In the genomic region with DNA sequence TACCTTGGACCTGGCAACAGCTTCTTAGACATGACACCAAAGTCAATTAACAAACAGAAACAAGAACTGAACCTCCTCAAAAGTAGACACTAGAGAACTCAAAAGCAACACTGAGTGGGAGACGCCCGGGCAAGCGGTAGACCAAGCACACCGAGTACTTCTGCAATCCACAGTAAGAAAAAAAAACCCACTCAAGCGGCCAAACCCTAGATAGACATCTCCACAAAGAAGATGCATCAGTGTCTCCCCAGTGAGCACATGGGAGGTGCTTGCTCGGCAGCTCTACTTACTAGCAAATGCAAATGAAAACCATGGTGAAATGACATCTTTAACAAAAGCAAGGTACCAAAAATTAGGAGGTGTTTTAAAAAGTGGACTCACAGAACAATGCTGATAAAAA, we compare ENCODE assay signal across 17 mouse cellular contexts.
A peak's percentile ranks its signal among the peaks of the same experiment; 100 is the strongest.
DNase-seq lines count a peak whose midpoint lies in the region; ATAC-seq and TF ChIP-seq lines count a peak whose summit lies in the region.
"Had no signal": no experiment of that assay in that cellular context is flagged by ENCODE, and none has a peak within 500 bp of the region (broad histone marks: within the 10 kb centered on the region; RNA-seq: fewer than 3 reads in every experiment).

No protein-coding gene starts in this region.

- peaks cover 18% of the 10 kb centered on the region for H3K4me1 ChIP-seq in lung, embryonic 15.5 days
- H3K4me1 ChIP-seq in lung, adult 2 months (ENCODE audit: control insufficient read depth, insufficient read depth, low read length), result peaks cover 10% of the 10 kb centered on the region
- H3K4me1 ChIP-seq in MEL (ENCODE audit: control insufficient read depth in 1 of 2, insufficient read depth in 2 of 2, low read length in 2 of 2), result peaks cover 12 to 13% of the 10 kb centered on the region in 2 experiments
- H3K4me1 ChIP-seq in liver, embryonic 12.5 days, result peaks cover 58% of the 10 kb centered on the region

- no peak overlapping the region for H3K9ac ChIP-seq in lung, embryonic 15.5 days
- H3K9ac ChIP-seq in MEL (ENCODE audit: control insufficient read depth, low read depth, low read length, poor library complexity, severe bottlenecking), result peak overlapping the region; percentile 20; the same call in 1 of the 2 replicates
- H3K9ac ChIP-seq in liver, embryonic 12.5 days, result no peak overlapping the region
- H3K9ac ChIP-seq: embryonic facial prominence, embryonic 12.5 days; forebrain, postnatal 0 days; hindbrain, embryonic 15.5 days; kidney, embryonic 15.5 days; neural tube, embryonic 15.5 days had no signal

- H3K27ac ChIP-seq in lung, embryonic 15.5 days, result 0 out of 2 replicates have a peak overlapping the region, but pooled peaks have one; percentile 0
- peak overlapping the region; percentile 26 for H3K27ac ChIP-seq in MEL (ENCODE audit: control insufficient read depth, low read depth, low read length)
- H3K27ac ChIP-seq in liver, embryonic 12.5 days, result no peak overlapping the region
- H3K27ac ChIP-seq: embryonic facial prominence, embryonic 12.5 days; hindbrain, embryonic 15.5 days; kidney, embryonic 15.5 days; neural tube, embryonic 15.5 days had no signal

- no peak for TF ChIP-seq RAD21 in MEL (IDR thresholded peaks at IDR 0.05; ENCODE audit: low read depth, low read length)

- no peak for DNase-seq in lung, adult 2 months
- DNase-seq in B cell, adult 2 months, result peak; percentile 3 to 11
- DNase-seq in MEL (ENCODE audit: low read depth, low spot score), result peak; percentile 74
- DNase-seq in cerebellum, adult 11-12 months, result no peak
- DNase-seq: cerebellum, adult 2 months; forebrain, postnatal 0 days; gastrocnemius, postnatal 14 days had no signal

- no peaks in the 10 kb centered on the region for H3K36me3 ChIP-seq in lung, embryonic 15.5 days
- H3K36me3 ChIP-seq in MEL (ENCODE audit: control insufficient read depth in 1 of 2, insufficient read depth in 2 of 2, low read length in 2 of 2), result peaks cover 0 to 17% of the 10 kb centered on the region in 2 experiments; a peak in 2 of 4 replicates
- H3K36me3 ChIP-seq in liver, embryonic 12.5 days, result no peaks in the 10 kb centered on the region
- H3K36me3 ChIP-seq: embryonic facial prominence, embryonic 12.5 days; hindbrain, embryonic 15.5 days; kidney, embryonic 15.5 days; neural tube, embryonic 15.5 days had no signal

- WGBS in lung, embryonic 15.5 days, result 80% methylated on average over 6 of the region's 6 CpGs
- WGBS in lung, adult 2 months, result 53% methylated on average over 6 of the region's 6 CpGs
- 48% methylated on average over 6 of the region's 6 CpGs for WGBS in liver, embryonic 12.5 days (ENCODE audit: insufficient replicate concordance)

- no peak for TF ChIP-seq CTCF in lung, adult 2 months (IDR thresholded peaks at IDR 0.05; ENCODE audit: insufficient read depth, low read length)
- TF ChIP-seq CTCF in MEL (IDR thresholded peaks at IDR 0.05 in 2 of 3, conservative IDR thresholded peaks at IDR 0.05 in 1 of 3; ENCODE audit: control insufficient read depth in 1 of 3, insufficient read depth in 1 of 3, low read depth in 2 of 3, low read length in 3 of 3, poor library complexity in 1 of 3, severe bottlenecking in 1 of 3), result no peak

- TF ChIP-seq POLR2A in lung, adult 2 months (IDR thresholded peaks at IDR 0.05; ENCODE audit: borderline replicate concordance, extremely low read depth, low read depth, low read length), result no peak
- TF ChIP-seq POLR2A in MEL (IDR thresholded peaks at IDR 0.05; ENCODE audit: control insufficient read depth in 1 of 2, insufficient read depth in 1 of 2, low read depth in 1 of 2, low read length in 2 of 2, poor library complexity in 1 of 2), result no peak

- H3K27me3 ChIP-seq in lung, embryonic 15.5 days, result no peaks in the 10 kb centered on the region
- no peaks in the 10 kb centered on the region for H3K27me3 ChIP-seq in MEL (ENCODE audit: control insufficient read depth in 1 of 2, insufficient read depth in 2 of 2, low read length in 2 of 2)
- H3K27me3 ChIP-seq in liver, embryonic 12.5 days (replicated peaks), result no peaks in the 10 kb centered on the region
- H3K27me3 ChIP-seq: embryonic facial prominence, embryonic 12.5 days; hindbrain, embryonic 15.5 days; kidney, embryonic 15.5 days; neural tube, embryonic 15.5 days; Patski had no signal

- no peak overlapping the region for H3K4me2 ChIP-seq in lung, embryonic 15.5 days
- H3K4me2 ChIP-seq in liver, embryonic 12.5 days, result no peak overlapping the region
- H3K4me2 ChIP-seq: embryonic facial prominence, embryonic 12.5 days; hindbrain, embryonic 15.5 days; kidney, embryonic 15.5 days; midbrain, embryonic 11.5 days; neural tube, embryonic 15.5 days had no signal

- no peak for ATAC-seq in lung, embryonic 15.5 days (ENCODE audit: borderline replicate concordance, extremely low read depth, low FRiP score, low TSS enrichment)
- peak; percentile 83 for ATAC-seq in megakaryocyte, adult 5-6 weeks (ENCODE audit: poor library complexity, severe bottlenecking)
- ATAC-seq in liver, embryonic 12.5 days, result no peak
- ATAC-seq: forebrain, postnatal 0 days; intestine, embryonic 16.5 days; Patski had no signal

- no peak overlapping the region for H3K4me3 ChIP-seq in lung, embryonic 15.5 days
- no peak overlapping the region for H3K4me3 ChIP-seq in lung, adult 2 months (replicated peaks; ENCODE audit: extremely low read depth, low read depth, low read length)
- peak overlapping the region in 1 of 2 experiments; percentile 42; a peak in 2 of 4 replicates for H3K4me3 ChIP-seq in MEL (ENCODE audit: control insufficient read depth in 1 of 2, insufficient read depth in 1 of 2, low read depth in 2 of 2, low read length in 2 of 2)
- H3K4me3 ChIP-seq in liver, embryonic 12.5 days, result no peak overlapping the region
- H3K4me3 ChIP-seq: embryonic facial prominence, embryonic 12.5 days; hindbrain, embryonic 15.5 days; kidney, embryonic 15.5 days; neural tube, embryonic 15.5 days had no signal

- peaks cover 7% of the 10 kb centered on the region; the same call in 1 of the 2 replicates for H3K79me2 ChIP-seq in MEL (ENCODE audit: control insufficient read depth, insufficient read depth, low read length, poor library complexity)

- TF ChIP-seq EP300 in MEL (IDR thresholded peaks at IDR 0.05; ENCODE audit: low read depth in 1 of 2, low read length in 2 of 2), result peak in 1 of 2 experiments; percentile 7; a peak in 1 of 4 replicates

- H3K9me3 ChIP-seq in lung, embryonic 15.5 days, result no peaks in the 10 kb centered on the region
- H3K9me3 ChIP-seq in MEL (replicated peaks; ENCODE audit: insufficient read depth, low read length), result no peaks in the 10 kb centered on the region
- no peaks in the 10 kb centered on the region for H3K9me3 ChIP-seq in liver, embryonic 12.5 days (replicated peaks)
- H3K9me3 ChIP-seq: embryonic facial prominence, embryonic 12.5 days; hindbrain, embryonic 15.5 days; kidney, embryonic 15.5 days; neural tube, embryonic 15.5 days had no signal

TF ChIP-seq in MEL, 35 proteins besides CTCF, POLR2A, EP300 and RAD21:
- no peak for TF ChIP-seq ZC3H11A (IDR thresholded peaks at IDR 0.05; ENCODE audit: low read depth, low read length)
- TF ChIP-seq MYC (IDR thresholded peaks at IDR 0.05; ENCODE audit: low read depth, low read length), result peak; percentile 75
- TF ChIP-seq ZMIZ1 (IDR thresholded peaks at IDR 0.05; ENCODE audit: low read depth, low read length), result no peak
- no peak for TF ChIP-seq HCFC1 (IDR thresholded peaks at IDR 0.05; ENCODE audit: low read depth, low read length)
- TF ChIP-seq SIN3A (IDR thresholded peaks at IDR 0.05; ENCODE audit: low read length), result 0 out of 2 replicates have a peak, but pooled peaks have one; percentile 23
- no peak for TF ChIP-seq SMC3 (IDR thresholded peaks at IDR 0.05; ENCODE audit: low read depth, low read length)
- TF ChIP-seq NRF1 (IDR thresholded peaks at IDR 0.05; ENCODE audit: insufficient read depth, low read depth, low read length, poor library complexity, severe bottlenecking), result no peak
- no peak for TF ChIP-seq UBTF (IDR thresholded peaks at IDR 0.05; ENCODE audit: borderline replicate concordance, insufficient read depth, low read depth, low read length)
- TF ChIP-seq MAX (IDR thresholded peaks at IDR 0.05; ENCODE audit: low read length), result no peak
- no peak for TF ChIP-seq ETS1 (IDR thresholded peaks at IDR 0.05; ENCODE audit: low read depth, low read length)
- no peak for TF ChIP-seq USF2 (IDR thresholded peaks at IDR 0.05; ENCODE audit: borderline replicate concordance in 1 of 2, insufficient read depth in 1 of 2, low read depth in 1 of 2, low read length in 2 of 2)
- TF ChIP-seq ZKSCAN1 (IDR thresholded peaks at IDR 0.05; ENCODE audit: low read depth, low read length), result no peak
- no peak for TF ChIP-seq CHD1 (IDR thresholded peaks at IDR 0.05; ENCODE audit: low read depth, low read length)
- TF ChIP-seq E2F4 (IDR thresholded peaks at IDR 0.05; ENCODE audit: borderline replicate concordance, low read depth, low read length), result no peak
- peak; percentile 52; the same call in 1 of the 2 replicates for TF ChIP-seq MXI1 (IDR thresholded peaks at IDR 0.05; ENCODE audit: low read depth, low read length)
- no peak for TF ChIP-seq CHD2 (IDR thresholded peaks at IDR 0.05; ENCODE audit: low read length)
- TF ChIP-seq NELFE (IDR thresholded peaks at IDR 0.05; ENCODE audit: low read depth, low read length), result no peak
- TF ChIP-seq POLR2AphosphoS5 (IDR thresholded peaks at IDR 0.05; ENCODE audit: borderline replicate concordance, low read depth, low read length), result no peak
- no peak for TF ChIP-seq TAL1 (IDR thresholded peaks at IDR 0.05; ENCODE audit: low read length)
- peak; percentile 89 for TF ChIP-seq ZNF384 (IDR thresholded peaks at IDR 0.05; ENCODE audit: low read depth, low read length)
- 0 out of 2 replicates have a peak, but pooled peaks have one; percentile 47 for TF ChIP-seq TBP (IDR thresholded peaks at IDR 0.05; ENCODE audit: low read depth, low read length)
- TF ChIP-seq POLR2AphosphoS2 (IDR thresholded peaks at IDR 0.05; ENCODE audit: low read length), result no peak

Comparison
In these comparisons a context has a peak if more than half of its experiments do, and no peak if none do; other contexts are left out.
1. DNase-seq: peak in B cell, adult 2 months (2 of 2) and MEL (single experiment); none in lung, adult 2 months (single experiment) and cerebellum, adult 11-12 months (single experiment).